Mouse (Mus musculus): ENCODE results near the gene Abhd12. TPM values are rescaled to one million over a fixed set of nuclear protein-coding genes. Genes with fewer than 3 reads are reported as not detected.
A peak's percentile ranks its signal among the peaks of the same experiment; 100 is the strongest.

The Abhd12 gene
- polyA plus RNA-seq, 1 experiment: 249 TPM

DNA sequence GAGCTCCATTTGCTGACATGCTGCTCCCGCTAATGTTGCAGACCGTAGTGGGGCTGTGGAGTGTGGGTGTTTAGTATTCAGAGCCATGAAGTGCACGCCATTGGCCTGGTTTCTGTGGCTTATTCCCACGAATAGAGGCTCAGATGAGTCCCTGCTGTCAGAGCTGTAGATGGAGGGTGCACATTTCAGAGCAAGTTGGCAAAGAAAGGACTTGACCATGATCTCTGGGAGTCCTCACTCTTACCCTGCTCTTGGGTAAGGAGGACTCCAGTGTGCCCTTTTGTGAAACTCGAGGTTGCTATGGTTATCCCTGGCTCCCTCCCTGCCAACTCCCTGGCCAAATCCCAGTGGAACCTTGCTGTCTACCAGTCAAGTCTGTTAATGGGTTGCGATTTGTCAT is 96.2 kb downstream of the Abhd12 start:
- DNase-seq (ENCODE audit: low spot score): no peak

- DNase-seq (ENCODE audit: low spot score): no peak
Observed at GRCm38 (mm10) chr2:150803035-150803434, 101.5 kb downstream of the Abhd12 start.

- DNase-seq (ENCODE audit: low spot score): no peak
Observed at GRCm38 (mm10) chr2:150800616-150801015, 103.9 kb downstream of the Abhd12 start.

DNA sequence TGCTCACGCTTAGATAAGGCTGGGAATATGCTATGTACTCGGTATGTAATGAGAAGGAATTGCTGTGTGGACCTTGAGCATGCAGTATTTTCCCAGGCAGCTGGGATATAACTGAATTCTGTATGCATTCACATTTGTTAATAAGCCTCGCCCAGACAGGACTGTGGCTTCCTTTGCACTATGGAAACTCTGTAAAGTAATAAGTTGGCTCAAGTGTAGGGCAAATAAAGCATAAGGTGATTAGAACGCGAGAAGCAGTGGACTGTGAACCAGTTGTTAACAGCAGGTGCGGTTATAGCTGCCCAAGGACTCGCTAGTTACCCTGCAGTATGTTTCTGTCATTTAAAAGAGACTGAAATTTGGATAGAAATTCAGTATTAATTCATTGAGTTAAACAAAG is 106.5 kb downstream of the Abhd12 start:
- no peak for DNase-seq (ENCODE audit: low spot score)

DNA sequence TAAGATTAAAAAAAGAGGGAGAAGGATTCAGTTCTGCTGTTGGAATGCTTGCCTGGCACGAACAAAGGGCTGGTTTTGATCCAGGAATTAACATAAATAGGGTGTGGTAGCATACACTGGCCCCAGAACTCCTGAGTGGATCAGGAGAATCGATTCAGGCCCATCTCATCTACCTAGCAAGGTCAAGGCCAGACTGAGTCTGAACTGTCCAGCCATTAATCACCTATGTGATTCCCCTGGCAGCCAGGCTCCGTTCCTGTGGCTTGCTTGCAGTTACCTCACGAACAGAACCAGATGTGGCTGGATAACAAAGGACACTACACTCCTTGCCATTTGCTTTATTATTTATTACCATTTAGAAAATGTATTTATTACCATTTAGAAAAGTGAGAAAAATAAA is 111.2 kb downstream of the Abhd12 start:
- DNase-seq (ENCODE audit: low spot score): no peak

- no peak for DNase-seq (ENCODE audit: low spot score)
Observed at GRCm38 (mm10) chr2:150788768-150789550, 115.6 kb downstream of the Abhd12 start.

GRCm38 (mm10) chr2:150787234-150787771 is 117.2 kb downstream of the Abhd12 start:
- DNase-seq (ENCODE audit: low spot score): no peak

GRCm38 (mm10) chr2:150786251-150787180 is 118.0 kb downstream of the Abhd12 start, which contains the start of gene Pygb:
Gene Pygb, plus strand, starts transcription at chr2:150786735.
- peak; percentile 84 for DNase-seq (ENCODE audit: low spot score)

- DNase-seq (ENCODE audit: low spot score): no peak
Observed at GRCm38 (mm10) chr2:150782801-150783200, 121.7 kb downstream of the Abhd12 start.

Other genes starting within 250 kb of the Abhd12 start
- gene Acss1, start 236.2 kb downstream of the Abhd12 start, polyA plus RNA-seq (2012; rRNA removed): 9.2 and 9.7 TPM in 2 replicates
- gene Vsx1, start 215.4 kb downstream of the Abhd12 start, polyA plus RNA-seq (2012; rRNA removed): not detected in 2 replicates
- gene Entpd6, start 155.7 kb downstream of the Abhd12 start, polyA plus RNA-seq (2012; rRNA removed): 38.4 and 46.2 TPM in 2 replicates
- gene Pygb, start 118.0 kb downstream of the Abhd12 start, polyA plus RNA-seq (2012; rRNA removed): 290 and 354 TPM in 2 replicates
- gene Gins1, start 659 bp upstream of the Abhd12 start, polyA plus RNA-seq (2012; rRNA removed): 2.6 and 4.3 TPM in 2 replicates
- 6.5 and 6.7 TPM in 2 replicates for gene Ninl, start 134.6 kb upstream of the Abhd12 start, polyA plus RNA-seq (2012; rRNA removed)
- gene Nanp, start 134.7 kb upstream of the Abhd12 start, polyA plus RNA-seq (2012; rRNA removed): 11.5 and 15.2 TPM in 2 replicates
- gene Gm14151, start 187.6 kb upstream of the Abhd12 start, polyA plus RNA-seq (2012; rRNA removed): not detected in 2 replicates
- not detected in 2 replicates for gene Gm14147, start 193.5 kb upstream of the Abhd12 start, polyA plus RNA-seq (2012; rRNA removed)

Data from urinary bladder, adult 2 months (tissue).